Mouse (Mus musculus) CD4-positive, CD25-positive, alpha-beta regulatory T cell, adult 4 months (primary cell): ENCODE data around the gene Osbpl3. TPM values are rescaled to one million over a fixed set of nuclear protein-coding genes. Genes with fewer than 3 reads are reported as not detected.

ENCODE experiments used
- ATAC-seq: one replicate; pipeline ENCODE4 v1.8.0; 2017
- polyA plus RNA-seq, 2 experiments: library from polyadenylated mRNA; unstranded; fragments of 100-300 nt; shearing (Covaris generic); gene quantifications; one replicate each; pipeline ENCODE4 v1.2.1; 2017

Osbpl3 gene
- polyA plus RNA-seq, 2 experiments from 2014 or later = 37.2 to 48.1 TPM

DNA sequence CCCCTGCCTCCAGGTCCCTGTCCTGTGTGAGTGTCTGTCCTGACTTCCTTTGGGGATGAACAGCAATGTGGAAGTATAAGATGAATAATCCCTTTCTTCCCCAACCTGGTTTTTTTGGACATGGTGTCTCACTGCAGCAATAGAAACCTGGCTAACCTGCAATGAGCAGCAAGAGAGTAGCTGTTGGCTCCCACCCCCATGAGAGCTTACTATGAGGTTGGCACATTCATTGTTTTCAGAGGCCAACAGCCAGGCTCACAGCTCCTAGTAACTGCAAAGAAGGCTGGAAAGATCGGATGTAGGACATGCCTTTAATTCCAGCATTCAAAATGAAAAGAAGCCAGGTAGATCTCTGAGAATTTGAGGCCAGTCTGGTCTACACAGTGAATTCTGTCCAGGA is 182.6 kb downstream of the Osbpl3 start:
- no peak for ATAC-seq

DNA sequence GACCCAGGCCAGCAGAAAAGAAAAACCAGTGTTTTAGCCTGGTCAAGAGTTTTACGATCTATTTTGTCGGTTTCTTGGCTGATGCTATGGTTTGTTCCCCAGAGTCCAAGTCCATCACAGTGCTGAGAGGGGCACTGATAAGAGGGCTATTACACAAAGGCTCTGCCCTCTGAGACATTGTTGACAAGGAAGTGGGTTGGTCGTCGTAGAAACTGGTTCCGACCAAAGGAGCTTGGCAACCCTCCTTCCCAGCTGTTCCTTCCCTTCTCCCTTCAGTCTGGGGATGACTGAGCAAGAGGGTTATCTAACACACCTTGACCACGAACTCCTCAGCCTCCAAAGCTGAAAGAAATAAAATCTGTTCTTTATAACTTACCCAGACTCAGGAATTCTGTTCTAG is 192.3 kb downstream of the Osbpl3 start, which contains the start of gene Gsdme:
Gene Gsdme (minus strand): TSS at position 193 of the 400 bp plus-strand sequence.
- ATAC-seq = no peak

DNA sequence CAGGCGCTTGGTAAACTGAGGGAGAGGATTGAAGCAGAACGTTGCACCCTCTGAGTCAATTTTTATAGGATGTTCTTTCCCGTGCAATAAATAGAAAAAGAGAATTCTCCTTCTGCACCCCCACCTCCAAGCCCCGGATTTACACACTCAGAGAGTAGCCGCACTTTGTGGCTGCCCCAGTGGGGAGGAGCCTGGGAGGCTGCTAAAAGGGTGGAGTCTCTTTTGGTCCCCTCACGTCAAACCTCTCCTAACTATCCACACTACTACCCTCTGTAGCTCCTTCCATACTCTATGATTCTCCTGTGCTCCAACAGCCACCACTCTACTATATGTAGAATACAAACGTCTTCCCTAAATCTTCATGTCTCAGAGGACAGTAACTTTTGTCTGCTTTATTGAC is 193.7 kb downstream of the Osbpl3 start:
- ATAC-seq = no peak

DNA sequence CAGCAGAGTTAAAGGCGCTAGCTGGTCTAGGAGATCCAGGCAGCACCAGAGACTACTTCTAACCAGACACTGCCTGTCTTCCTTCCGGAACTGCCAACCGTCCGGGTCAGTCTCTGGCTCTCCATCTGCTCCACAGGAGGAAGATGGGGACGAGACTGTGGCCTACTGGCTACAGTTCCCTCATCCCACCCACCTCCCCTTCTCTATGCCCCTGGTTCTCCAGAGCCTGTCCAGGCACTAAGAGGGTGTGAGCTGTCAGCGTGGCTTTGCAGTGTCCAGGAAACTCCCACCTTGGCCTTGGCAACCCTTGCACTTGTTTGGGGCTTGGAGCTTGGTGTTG is 194.1 kb downstream of the Osbpl3 start:
- ATAC-seq = no peak

DNA sequence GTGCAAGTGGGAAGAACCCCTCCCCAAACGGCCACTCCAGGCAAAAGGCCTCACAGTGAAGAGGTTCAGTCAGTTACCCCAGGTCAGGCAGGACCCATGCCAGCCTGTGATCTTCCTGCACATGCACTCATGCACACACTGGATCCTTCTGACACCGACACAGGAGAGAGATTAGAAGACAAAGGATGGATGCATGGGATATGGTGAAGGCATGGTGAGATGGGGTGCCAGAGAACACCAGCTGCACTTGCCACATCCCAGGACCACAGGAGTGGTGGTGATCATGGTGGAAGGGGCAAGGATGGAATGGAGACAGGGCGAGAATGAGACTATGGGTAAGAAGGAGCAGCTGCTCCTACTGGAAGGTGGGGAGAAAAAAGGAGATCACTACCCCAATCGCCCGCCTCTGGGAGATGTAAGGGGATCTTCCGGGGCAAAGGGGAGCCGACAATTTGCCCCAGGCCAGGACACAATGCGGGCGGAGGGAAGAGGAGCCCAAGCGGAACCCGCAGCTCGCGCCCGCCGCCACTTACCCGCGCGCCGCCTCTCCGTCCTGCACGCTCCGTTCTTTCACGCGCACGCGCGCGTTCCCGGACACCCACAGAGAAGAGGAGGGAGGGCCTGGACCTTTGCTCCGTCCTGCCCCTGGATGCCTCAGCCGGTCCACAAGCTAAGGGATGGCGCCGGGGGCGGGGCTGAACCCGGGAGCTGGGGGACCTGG is 194.6 kb downstream of the Osbpl3 start:
- peak; percentile 71 for ATAC-seq

DNA sequence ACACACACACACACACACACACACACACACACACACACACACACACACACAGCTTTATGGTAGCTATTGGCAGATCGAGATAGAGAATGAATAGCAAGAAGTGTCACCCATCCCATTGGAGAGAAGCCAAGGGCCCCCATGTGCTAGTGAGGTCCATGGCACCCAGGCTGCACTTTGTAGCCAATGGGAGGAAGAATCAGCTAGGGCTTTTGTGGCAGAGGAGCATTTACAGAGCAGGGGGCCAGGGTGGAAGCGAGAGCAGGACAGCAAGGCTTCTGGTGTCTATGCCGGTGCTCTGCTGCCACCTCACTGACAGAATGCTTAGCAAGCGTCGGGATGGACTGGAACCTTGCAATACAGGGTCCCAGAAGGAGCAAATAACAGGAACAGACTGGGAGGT is 200.6 kb downstream of the Osbpl3 start:
- ATAC-seq = no peak

DNA sequence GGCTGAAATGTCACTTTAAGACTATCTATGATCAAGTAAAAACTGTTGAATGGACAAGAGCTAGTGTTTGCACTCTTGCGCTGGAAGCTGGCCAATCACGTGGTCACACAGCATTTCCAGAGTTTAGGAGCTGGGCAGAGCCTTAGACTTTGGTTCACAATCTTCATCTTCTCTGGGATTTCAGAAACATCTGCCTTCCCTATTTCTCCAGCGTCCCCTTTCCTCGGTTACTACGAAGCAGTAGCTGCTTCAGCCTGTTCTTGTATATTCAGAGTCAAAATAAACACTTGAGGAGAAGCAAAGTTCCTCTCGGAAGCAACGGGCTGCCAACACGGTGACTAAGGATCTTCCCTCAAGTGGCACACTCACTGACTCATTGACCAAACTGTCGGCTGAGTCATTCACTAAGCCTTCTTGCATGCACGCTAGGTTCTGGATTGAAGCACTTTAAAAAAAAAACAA is 201.2 kb downstream of the Osbpl3 start:
- no peak for ATAC-seq

DNA sequence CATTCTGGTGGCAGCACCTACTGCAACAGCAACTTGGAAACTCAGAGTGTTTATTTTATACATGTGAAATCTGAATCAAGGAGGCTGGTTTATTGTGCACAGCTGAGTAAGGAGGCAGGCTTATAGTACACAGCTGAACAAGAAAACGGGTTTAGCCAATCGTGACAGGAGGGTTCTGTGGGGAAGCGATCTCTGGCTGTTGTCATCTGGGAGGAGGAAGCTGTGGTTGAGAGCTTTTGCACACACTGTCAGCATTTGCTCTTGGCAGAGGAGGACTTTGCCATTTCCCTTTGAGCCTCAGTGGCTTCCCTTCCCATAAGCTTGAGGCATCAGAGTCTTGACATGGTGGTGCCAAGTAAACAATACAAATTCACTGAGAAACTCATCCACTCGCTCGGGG is 203.3 kb downstream of the Osbpl3 start:
- peak; percentile 81 for ATAC-seq

DNA sequence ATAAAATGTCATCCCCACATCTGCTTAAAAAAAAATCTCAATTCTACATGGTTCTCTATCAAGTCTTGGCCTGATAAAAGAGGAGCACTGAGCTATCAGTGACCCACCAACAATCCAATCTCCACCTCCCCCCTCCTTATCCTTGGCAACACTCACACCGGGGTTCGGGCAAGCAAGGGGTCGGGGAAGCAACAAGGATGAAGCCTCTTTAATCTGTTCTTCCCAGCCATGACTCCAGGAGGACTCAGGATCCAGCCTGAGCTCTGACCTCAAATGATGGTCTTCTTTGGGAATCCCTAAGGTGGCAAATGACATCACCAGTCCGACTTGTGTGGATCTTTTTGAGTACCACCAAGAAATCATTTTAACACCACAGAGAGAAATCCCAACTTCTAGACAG is 208.2 kb downstream of the Osbpl3 start:
- ATAC-seq = no peak

DNA sequence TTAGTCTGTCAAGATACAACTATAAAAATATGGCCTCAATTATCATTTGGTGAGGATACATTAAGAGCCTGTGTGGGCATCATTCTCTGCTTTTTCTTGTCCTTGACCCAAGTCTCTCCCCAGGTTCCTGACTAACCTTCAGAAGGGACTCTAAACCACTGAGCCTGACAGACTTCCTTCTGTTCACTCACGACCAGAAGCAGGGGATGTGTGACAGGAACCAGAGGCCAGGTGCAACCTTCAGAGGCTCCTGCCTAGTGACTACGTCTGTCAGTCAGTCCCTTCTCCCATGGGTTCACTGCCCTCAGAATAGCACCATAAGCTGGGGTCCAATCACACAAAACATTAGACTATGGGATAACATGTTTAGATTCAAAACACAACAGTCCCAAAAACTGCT is 208.6 kb downstream of the Osbpl3 start:
- no peak for ATAC-seq

DNA sequence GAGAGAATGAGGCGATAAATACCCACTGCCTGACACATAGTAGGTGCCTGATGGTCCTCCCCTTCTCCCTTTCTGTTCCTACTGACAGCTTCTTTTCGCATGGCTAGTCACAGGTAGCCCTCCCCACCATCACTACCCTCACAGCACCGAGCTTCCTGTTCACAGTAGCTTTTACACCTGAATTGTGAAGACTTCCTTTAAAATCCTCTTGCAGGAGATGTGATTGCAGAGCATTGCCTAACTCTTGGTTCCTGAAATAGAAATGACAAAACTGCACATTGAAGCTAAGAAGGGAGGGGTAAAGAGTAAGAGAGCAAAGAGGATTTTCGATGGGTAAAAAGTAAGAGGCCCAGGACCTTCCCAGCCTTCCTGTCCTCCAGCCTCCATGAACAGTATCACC is 211.0 kb downstream of the Osbpl3 start:
- no peak for ATAC-seq

DNA sequence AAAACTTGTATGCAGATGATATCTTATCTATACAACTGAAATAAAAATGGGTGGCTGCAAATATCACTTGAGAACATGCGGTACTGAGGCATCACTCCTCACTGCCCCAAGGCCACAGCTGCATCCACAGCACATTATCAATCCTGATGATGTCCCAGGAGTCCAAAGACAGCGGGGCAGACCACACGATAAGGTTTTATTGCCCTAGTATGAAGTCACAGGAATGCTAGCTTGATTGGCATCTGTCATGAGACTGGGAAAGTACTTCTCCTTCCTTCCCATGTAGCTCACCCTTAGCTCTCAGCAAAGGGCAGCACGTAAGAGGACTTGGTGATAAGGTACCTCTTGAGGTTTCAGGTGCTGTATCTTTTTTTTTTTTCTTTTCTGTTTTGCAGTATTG is 211.9 kb downstream of the Osbpl3 start:
- no peak for ATAC-seq

Other genes starting within 250 kb of the Osbpl3 start
- 10 to 100 TPM; 15.5 to 16.6 TPM for gene Gsdme, start 192.3 kb downstream of the Osbpl3 start, polyA plus RNA-seq
- gene Cycs, start 110.3 kb upstream of the Osbpl3 start, polyA plus RNA-seq = 10 to 100 TPM; 23.7 to 32.0 TPM
- under 1 TPM; 0.58 to 0.66 TPM for gene 4921507P07Rik, start 140.4 kb upstream of the Osbpl3 start, polyA plus RNA-seq
- not detected for gene Npvf, start 198.2 kb upstream of the Osbpl3 start, polyA plus RNA-seq